Mouse (Mus musculus): ENCODE data around the gene Ano10. TPM values are rescaled to one million over a fixed set of nuclear protein-coding genes. Genes with fewer than 3 reads are reported as not detected.
"Not testable (repeated sequence)": the region's sequence is repeated elsewhere in the genome, so short reads cannot be mapped to it uniquely, and the experiment has no call there.

Gene Ano10
- polyA plus RNA-seq, 1 experiment from 2014 or later, result 16.3 TPM

- WGBS (ENCODE audit: insufficient replicate concordance), result 54% methylated on average over 7 of the region's 7 CpGs
- H3K27ac ChIP-seq (ENCODE audit: low read length), result no peak overlapping the region
- no peak overlapping the region for H3K9ac ChIP-seq (ENCODE audit: low read depth, low read length)
- no peak overlapping the region for H3K4me3 ChIP-seq (ENCODE audit: low read depth, low read length)
- H3K27me3 ChIP-seq (ENCODE audit: control insufficient read depth, insufficient read depth, low read depth, low read length), result no peaks in the 10 kb centered on the region
- no peak overlapping the region for H3K4me2 ChIP-seq (ENCODE audit: low read depth, low read length)
- peaks cover under 1% of the 10 kb centered on the region; the same call in 1 of the 2 replicates for H3K4me1 ChIP-seq (ENCODE audit: control insufficient read depth, low read depth, low read length)
- H3K36me3 ChIP-seq (ENCODE audit: control insufficient read depth, insufficient read depth), result no peaks in the 10 kb centered on the region
- ATAC-seq (ENCODE audit: low read depth), result peak; percentile 77
- H3K9me3 ChIP-seq (replicated peaks; ENCODE audit: control insufficient read depth, low read length), result no peaks in the 10 kb centered on the region
These were observed 22.3 kb upstream of the Ano10 start for GRCm38 (mm10) chr9:122316562-122316961.

GRCm38 (mm10) chr9:122315501-122315900 lies 21.3 kb upstream of the Ano10 start:
- H3K4me3 ChIP-seq (ENCODE audit: low read depth, low read length), result no peak overlapping the region
- no peak overlapping the region for H3K4me2 ChIP-seq (ENCODE audit: low read depth, low read length)
- 78% methylated on average over 11 of the region's 11 CpGs for WGBS (ENCODE audit: insufficient replicate concordance)
- no peaks in the 10 kb centered on the region for H3K36me3 ChIP-seq (ENCODE audit: control insufficient read depth, insufficient read depth)
- H3K4me1 ChIP-seq (ENCODE audit: control insufficient read depth, low read depth, low read length), result peaks cover 8% of the 10 kb centered on the region
- no peak overlapping the region for H3K27ac ChIP-seq (ENCODE audit: low read length)
- H3K9me3 ChIP-seq (replicated peaks; ENCODE audit: control insufficient read depth, low read length), result no peaks in the 10 kb centered on the region
- no peak overlapping the region for H3K9ac ChIP-seq (ENCODE audit: low read depth, low read length)
- no peak for ATAC-seq (ENCODE audit: low read depth)
- H3K27me3 ChIP-seq (ENCODE audit: control insufficient read depth, insufficient read depth, low read depth, low read length), result no peaks in the 10 kb centered on the region

DNA sequence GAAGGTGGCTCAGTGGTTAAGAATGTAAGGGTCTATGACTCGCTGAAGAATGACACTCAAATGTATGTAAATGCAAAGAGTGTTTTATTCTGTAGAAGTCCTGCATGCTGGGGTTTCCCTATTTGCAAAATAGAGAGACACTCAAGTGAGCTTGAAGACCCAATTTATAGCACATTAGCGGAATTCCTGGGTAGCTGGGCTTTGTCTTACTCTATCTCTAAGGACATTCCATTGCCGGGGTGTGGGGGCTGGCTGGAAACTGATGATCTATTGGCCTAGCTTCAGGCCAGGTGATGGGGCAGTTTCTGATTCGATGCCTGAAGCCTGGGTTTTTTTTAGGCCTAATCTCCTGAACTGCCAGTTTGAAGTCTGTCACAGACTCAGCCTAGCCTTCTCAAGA lies 20.7 kb upstream of the Ano10 start:
- Histone ChIP-seq H3K36me3 (ENCODE audit: control insufficient read depth, insufficient read depth) (no peaks in the 10 kb centered on the region), H3K27me3 (ENCODE audit: control insufficient read depth, insufficient read depth, low read depth, low read length) (no peaks in the 10 kb centered on the region), H3K9ac (ENCODE audit: low read depth, low read length) (no peak overlapping the region), H3K4me1 (ENCODE audit: control insufficient read depth, low read depth, low read length) (peaks cover 8% of the 10 kb centered on the region), H3K4me2 (ENCODE audit: low read depth, low read length) (no peak overlapping the region), H3K27ac (ENCODE audit: low read length) (no peak overlapping the region), H3K4me3 (ENCODE audit: low read depth, low read length) (no peak overlapping the region), H3K9me3 (replicated peaks; ENCODE audit: control insufficient read depth, low read length) (no peaks in the 10 kb centered on the region)
- WGBS (ENCODE audit: insufficient replicate concordance), result 52% methylated on average over 4 of the region's 4 CpGs
- no peak for ATAC-seq (ENCODE audit: low read depth)

GRCm38 (mm10) chr9:122314386-122314785 lies 20.2 kb upstream of the Ano10 start:
- no peak overlapping the region for H3K4me3 ChIP-seq (ENCODE audit: low read depth, low read length)
- H3K4me2 ChIP-seq (ENCODE audit: low read depth, low read length), result no peak overlapping the region
- H3K9ac ChIP-seq (ENCODE audit: low read depth, low read length), result no peak overlapping the region
- no peak for ATAC-seq (ENCODE audit: low read depth)
- H3K36me3 ChIP-seq (ENCODE audit: control insufficient read depth, insufficient read depth), result no peaks in the 10 kb centered on the region
- WGBS (ENCODE audit: insufficient replicate concordance), result 75% methylated on average over 6 of the region's 6 CpGs
- H3K27ac ChIP-seq (ENCODE audit: low read length), result no peak overlapping the region
- peaks cover 11% of the 10 kb centered on the region for H3K4me1 ChIP-seq (ENCODE audit: control insufficient read depth, low read depth, low read length)
- H3K27me3 ChIP-seq (ENCODE audit: control insufficient read depth, insufficient read depth, low read depth, low read length), result no peaks in the 10 kb centered on the region
- H3K9me3 ChIP-seq (replicated peaks; ENCODE audit: control insufficient read depth, low read length), result no peaks in the 10 kb centered on the region

DNA sequence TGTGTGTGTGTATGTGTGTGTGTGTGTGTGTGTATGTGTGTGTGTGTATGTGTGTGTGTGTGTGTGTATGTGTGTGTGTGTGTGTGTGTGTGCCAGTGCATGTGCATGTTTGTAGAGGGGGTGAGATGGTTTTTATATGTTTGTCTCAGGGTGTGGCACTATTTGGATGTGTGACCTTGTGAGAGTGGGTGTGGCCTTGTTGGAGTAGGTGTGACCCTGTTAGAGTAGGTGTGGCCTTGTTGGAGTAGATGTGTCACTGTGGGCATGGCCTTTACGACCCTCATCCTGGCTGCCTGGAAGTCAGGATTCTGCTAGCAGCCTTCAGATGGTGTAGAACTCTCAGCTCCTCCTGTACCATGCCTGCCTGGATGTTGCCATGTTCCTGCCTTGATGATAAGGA lies 18.9 kb upstream of the Ano10 start:
- not testable (repeated sequence) for H3K36me3 ChIP-seq (ENCODE audit: control insufficient read depth, insufficient read depth); H3K27ac ChIP-seq (ENCODE audit: low read length); H3K9me3 ChIP-seq (replicated peaks; ENCODE audit: control insufficient read depth, low read length); H3K9ac ChIP-seq (ENCODE audit: low read depth, low read length); H3K4me2 ChIP-seq (ENCODE audit: low read depth, low read length); H3K4me3 ChIP-seq (ENCODE audit: low read depth, low read length); H3K27me3 ChIP-seq (ENCODE audit: control insufficient read depth, insufficient read depth, low read depth, low read length)
- peaks cover 11% of the 10 kb centered on the region for H3K4me1 ChIP-seq (ENCODE audit: control insufficient read depth, low read depth, low read length)
- 45% methylated on average over 1 of the region's 1 CpGs for WGBS (ENCODE audit: insufficient replicate concordance)
- ATAC-seq (ENCODE audit: low read depth), result peak; percentile 33

GRCm38 (mm10) chr9:122312296-122312990 lies 18.2 kb upstream of the Ano10 start:
- Histone ChIP-seq H3K9ac (ENCODE audit: low read depth, low read length) (no peak overlapping the region), H3K36me3 (ENCODE audit: control insufficient read depth, insufficient read depth) (no peaks in the 10 kb centered on the region), H3K27ac (ENCODE audit: low read length) (no peak overlapping the region), H3K9me3 (replicated peaks; ENCODE audit: control insufficient read depth, low read length) (no peaks in the 10 kb centered on the region), H3K4me1 (ENCODE audit: control insufficient read depth, low read depth, low read length) (peaks cover 11% of the 10 kb centered on the region), H3K4me3 (ENCODE audit: low read depth, low read length) (no peak overlapping the region), H3K27me3 (ENCODE audit: control insufficient read depth, insufficient read depth, low read depth, low read length) (no peaks in the 10 kb centered on the region), H3K4me2 (ENCODE audit: low read depth, low read length) (no peak overlapping the region)
- ATAC-seq (ENCODE audit: low read depth), result no peak
- WGBS (ENCODE audit: insufficient replicate concordance), result 54% methylated on average over 7 of the region's 7 CpGs

DNA sequence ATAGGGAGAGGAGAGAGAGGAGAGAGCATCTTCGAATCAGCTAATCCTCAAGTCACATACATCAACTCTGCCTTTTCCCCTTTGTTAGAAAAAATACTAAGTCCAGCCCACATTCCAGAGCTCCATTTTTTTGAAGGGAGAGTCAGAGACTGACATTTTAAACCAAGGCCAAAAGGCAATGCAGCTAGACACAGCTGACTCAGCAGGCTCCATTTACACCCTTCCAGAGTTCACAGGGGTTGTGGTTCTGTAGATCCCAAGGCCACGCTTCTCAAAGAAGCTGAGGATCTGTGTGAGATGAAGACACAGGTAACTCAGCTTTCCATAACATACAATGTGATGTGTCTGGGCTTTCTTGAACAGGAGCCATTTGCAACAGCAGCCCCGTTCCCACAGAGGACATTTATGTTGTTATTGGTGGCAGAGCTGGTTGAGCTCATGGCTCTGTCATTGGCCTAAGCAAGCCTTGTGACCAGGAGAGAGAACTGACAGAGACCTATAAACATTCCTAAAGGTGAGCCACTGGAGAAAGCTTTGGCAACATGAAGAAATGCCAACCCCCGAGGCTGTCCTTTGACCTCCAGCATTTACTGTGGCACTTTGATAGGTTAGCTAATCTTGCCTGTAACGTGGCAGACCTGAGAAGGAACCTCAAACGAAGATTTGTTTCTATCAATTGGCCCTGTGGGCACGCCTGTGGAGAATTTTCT lies 17.0 kb upstream of the Ano10 start:
- H3K4me2 ChIP-seq (ENCODE audit: low read depth, low read length), result peak overlapping the region; percentile 62
- no peak for ATAC-seq (ENCODE audit: low read depth)
- peak overlapping the region; percentile 59 for H3K9ac ChIP-seq (ENCODE audit: low read depth, low read length)
- no peaks in the 10 kb centered on the region for H3K27me3 ChIP-seq (ENCODE audit: control insufficient read depth, insufficient read depth, low read depth, low read length)
- 55% methylated on average over 7 of the region's 7 CpGs for WGBS (ENCODE audit: insufficient replicate concordance)
- peaks cover 11% of the 10 kb centered on the region for H3K4me1 ChIP-seq (ENCODE audit: control insufficient read depth, low read depth, low read length)
- peak overlapping the region; percentile 7; the same call in 1 of the 2 replicates for H3K27ac ChIP-seq (ENCODE audit: low read length)
- no peaks in the 10 kb centered on the region for H3K36me3 ChIP-seq (ENCODE audit: control insufficient read depth, insufficient read depth)
- no peaks in the 10 kb centered on the region for H3K9me3 ChIP-seq (replicated peaks; ENCODE audit: control insufficient read depth, low read length)
- peak overlapping the region; percentile 67 for H3K4me3 ChIP-seq (ENCODE audit: low read depth, low read length)

DNA sequence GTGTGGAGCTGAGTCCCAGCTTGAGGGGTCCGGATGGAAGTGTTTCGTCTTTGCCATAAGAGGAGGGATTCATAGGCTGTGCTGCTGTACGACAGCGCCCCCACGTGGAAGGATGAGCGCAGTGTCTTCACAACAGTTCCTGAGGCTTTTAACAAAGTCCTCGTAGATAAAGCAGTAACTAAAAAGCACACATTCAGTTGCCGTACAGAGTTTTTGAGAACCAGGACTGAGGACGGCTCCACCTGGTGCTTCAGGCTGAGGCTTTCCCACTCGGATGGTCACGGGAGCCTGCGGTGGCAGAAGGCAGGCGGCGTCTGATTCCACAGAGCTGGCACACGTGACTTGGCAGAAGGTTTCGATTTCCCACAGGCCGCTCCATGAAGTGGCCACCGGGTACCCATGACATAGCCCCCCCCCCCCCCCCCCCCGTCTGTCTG lies 16.4 kb upstream of the Ano10 start:
- H3K27ac ChIP-seq (ENCODE audit: low read length), result peak overlapping the region; percentile 60
- peak overlapping the region; percentile 67 for H3K4me3 ChIP-seq (ENCODE audit: low read depth, low read length)
- no peaks in the 10 kb centered on the region for H3K36me3 ChIP-seq (ENCODE audit: control insufficient read depth, insufficient read depth)
- H3K9me3 ChIP-seq (replicated peaks; ENCODE audit: control insufficient read depth, low read length), result no peaks in the 10 kb centered on the region
- no peaks in the 10 kb centered on the region for H3K27me3 ChIP-seq (ENCODE audit: control insufficient read depth, insufficient read depth, low read depth, low read length)
- H3K4me2 ChIP-seq (ENCODE audit: low read depth, low read length), result peak overlapping the region; percentile 62
- 6% methylated on average over 18 of the region's 19 CpGs for WGBS (ENCODE audit: insufficient replicate concordance)
- H3K9ac ChIP-seq (ENCODE audit: low read depth, low read length), result peak overlapping the region; percentile 59
- peaks cover 11% of the 10 kb centered on the region for H3K4me1 ChIP-seq (ENCODE audit: control insufficient read depth, low read depth, low read length)
- ATAC-seq (ENCODE audit: low read depth), result peak; percentile 61

Data from liver, embryonic 16.5 days (tissue).